Mouse (Mus musculus): ENCODE measurements around the gene Gm49380. TPM values are rescaled to one million over a fixed set of nuclear protein-coding genes. Genes with fewer than 3 reads are reported as not detected.

Gene Gm49380
- polyA plus RNA-seq, 1 experiment, result 1.6 TPM

DNA sequence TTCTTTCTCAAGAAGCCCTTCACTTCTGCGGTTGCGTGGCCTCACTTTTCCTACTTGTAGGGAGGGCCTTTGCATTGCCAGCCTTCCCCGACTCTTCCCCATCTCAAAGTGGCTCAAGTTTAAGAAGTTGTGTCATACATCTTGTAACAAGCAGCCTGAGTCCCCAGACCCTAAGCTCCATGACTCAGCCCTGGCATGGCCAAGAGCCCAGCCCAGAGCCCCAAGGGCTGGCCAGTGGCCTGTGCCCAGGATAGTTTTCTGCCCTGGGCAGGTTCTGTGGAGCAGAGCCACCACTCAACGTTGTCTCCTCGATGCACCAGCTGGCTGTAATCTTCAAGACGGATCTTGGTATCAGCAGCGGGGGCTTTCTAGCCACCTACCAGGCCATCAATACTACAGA is 8.4 kb downstream of the Gm49380 start:
- Histone ChIP-seq H3K27me3 (ENCODE audit: control insufficient read depth, insufficient read depth, low read length) (no peaks in the 10 kb centered on the region), H3K36me3 (ENCODE audit: control insufficient read depth, insufficient read depth, low read length) (no peaks in the 10 kb centered on the region), H3K4me3 (ENCODE audit: control insufficient read depth, low read depth, low read length) (no peak overlapping the region), H3K27ac (ENCODE audit: control insufficient read depth, insufficient read depth, low read depth, low read length) (no peak overlapping the region), H3K4me1 (ENCODE audit: control insufficient read depth, insufficient read depth, low read length) (peaks cover 34% of the 10 kb centered on the region)
- TF ChIP-seq CTCF (IDR thresholded peaks at IDR 0.05; ENCODE audit: control insufficient read depth, insufficient read depth, insufficient replicate concordance, low read depth, low read length) (no peak), POLR2A (IDR thresholded peaks at IDR 0.05; ENCODE audit: control insufficient read depth, low read depth, low read length) (no peak)

DNA sequence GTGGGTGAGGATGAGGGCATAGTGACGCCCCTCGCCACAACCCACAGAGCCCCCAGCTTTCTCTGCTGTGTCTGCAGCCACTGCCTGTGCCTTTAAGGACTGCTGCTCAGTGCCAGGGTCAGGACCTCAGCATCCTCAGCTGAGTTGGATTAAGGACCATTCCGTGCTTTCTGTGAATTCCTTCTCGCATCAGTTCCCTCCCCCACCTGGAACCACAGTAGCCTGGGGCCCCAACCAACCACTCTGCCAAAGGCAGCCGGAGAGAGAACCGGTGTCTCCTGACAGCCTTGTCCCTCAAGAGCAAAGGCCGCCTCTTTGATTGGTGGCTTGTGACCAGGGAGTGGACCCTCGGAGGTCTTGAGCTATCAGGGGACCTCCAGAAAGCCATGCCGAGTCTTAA is 11.8 kb downstream of the Gm49380 start, which contains the start of gene Mfrp:
Gene Mfrp (plus strand): TSS at position 240 of the 400 bp plus-strand sequence.
- Histone ChIP-seq H3K36me3 (ENCODE audit: control insufficient read depth, insufficient read depth, low read length) (no peaks in the 10 kb centered on the region), H3K4me3 (ENCODE audit: control insufficient read depth, low read depth, low read length) (no peak within 1 kb of the TSS), H3K27me3 (ENCODE audit: control insufficient read depth, insufficient read depth, low read length) (no peaks in the 10 kb centered on the region), H3K4me1 (ENCODE audit: control insufficient read depth, insufficient read depth, low read length) (peaks cover 8% of the 10 kb centered on the region), H3K27ac (ENCODE audit: control insufficient read depth, insufficient read depth, low read depth, low read length) (no peak within 1 kb of the TSS)
- no peak for TF ChIP-seq CTCF (IDR thresholded peaks at IDR 0.05; ENCODE audit: control insufficient read depth, insufficient read depth, insufficient replicate concordance, low read depth, low read length)
- no peak for TF ChIP-seq POLR2A (IDR thresholded peaks at IDR 0.05; ENCODE audit: control insufficient read depth, low read depth, low read length)

DNA sequence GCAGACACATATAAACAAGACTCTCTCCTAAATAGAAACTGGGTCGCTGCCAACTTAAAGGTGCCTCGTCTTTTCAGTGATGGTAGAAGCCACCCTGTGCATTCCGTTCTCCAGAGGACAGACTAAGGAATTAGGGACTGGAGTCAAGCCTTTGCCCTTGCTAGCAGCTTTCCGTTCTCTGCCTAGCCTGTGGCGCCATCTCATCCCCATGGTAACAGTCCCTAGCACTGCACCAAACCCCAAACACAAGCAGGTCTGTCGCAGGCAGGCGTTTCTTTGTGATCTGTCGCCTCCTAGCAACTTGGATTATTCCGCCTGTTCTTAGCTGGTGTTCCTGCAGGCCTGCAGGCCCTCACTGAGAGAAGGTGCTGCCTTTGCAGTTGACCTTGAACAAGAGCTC is 16.8 kb downstream of the Gm49380 start:
- TF ChIP-seq CTCF (IDR thresholded peaks at IDR 0.05; ENCODE audit: control insufficient read depth, insufficient read depth, insufficient replicate concordance, low read depth, low read length) (no peak), POLR2A (IDR thresholded peaks at IDR 0.05; ENCODE audit: control insufficient read depth, low read depth, low read length) (no peak)
- Histone ChIP-seq H3K27ac (ENCODE audit: control insufficient read depth, insufficient read depth, low read depth, low read length) (peak overlapping the region; percentile 29; the same call in 1 of the 2 replicates), H3K36me3 (ENCODE audit: control insufficient read depth, insufficient read depth, low read length) (peaks cover 1% of the 10 kb centered on the region; the same call in 1 of the 2 replicates), H3K4me1 (ENCODE audit: control insufficient read depth, insufficient read depth, low read length) (peaks cover 4% of the 10 kb centered on the region), H3K27me3 (ENCODE audit: control insufficient read depth, insufficient read depth, low read length) (no peaks in the 10 kb centered on the region), H3K4me3 (ENCODE audit: control insufficient read depth, low read depth, low read length) (no peak overlapping the region)

DNA sequence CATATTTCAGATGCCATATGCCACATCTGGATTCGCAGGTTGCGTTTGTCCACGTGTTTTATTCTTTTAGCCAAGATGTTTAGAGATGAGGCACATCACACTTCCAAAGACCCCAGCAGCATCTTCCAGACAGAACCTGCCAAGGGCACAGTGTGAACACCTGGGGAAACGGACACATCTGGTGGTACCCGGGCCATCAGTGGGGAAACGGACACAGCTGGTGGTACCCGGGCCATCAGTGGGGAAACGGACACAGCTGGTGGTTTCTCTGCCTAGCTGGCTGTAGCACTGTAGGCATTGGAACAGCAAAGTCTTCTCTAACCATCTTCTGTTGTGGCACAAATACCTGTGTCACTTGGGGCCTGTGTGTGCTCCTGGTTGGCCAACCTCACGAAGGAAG is 17.5 kb downstream of the Gm49380 start:
- H3K27me3 ChIP-seq (ENCODE audit: control insufficient read depth, insufficient read depth, low read length), result no peaks in the 10 kb centered on the region

DNA sequence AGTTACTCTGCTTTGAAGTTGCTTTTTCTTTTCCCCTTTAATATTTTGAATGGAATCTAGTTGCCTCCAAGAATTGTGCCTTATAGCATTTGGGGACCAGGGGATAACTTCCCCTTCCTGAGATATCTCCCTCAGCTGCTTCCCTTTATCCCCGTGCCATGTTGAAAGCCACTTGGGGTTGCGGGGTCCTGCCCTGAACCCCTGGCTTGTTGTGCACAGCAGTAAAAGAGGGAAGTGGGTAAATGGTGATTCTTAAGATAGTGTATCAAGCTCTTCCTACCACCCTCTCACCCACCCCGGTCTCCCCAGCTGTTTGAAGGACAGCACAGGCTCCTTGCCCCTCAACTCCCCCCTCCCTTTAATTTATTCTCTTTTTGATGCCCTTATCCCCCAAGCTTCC is 18.6 kb downstream of the Gm49380 start:
- Histone ChIP-seq H3K27ac (ENCODE audit: control insufficient read depth, insufficient read depth, low read depth, low read length) (no peak overlapping the region), H3K4me1 (ENCODE audit: control insufficient read depth, insufficient read depth, low read length) (peaks cover 3% of the 10 kb centered on the region), H3K36me3 (ENCODE audit: control insufficient read depth, insufficient read depth, low read length) (peaks cover 2% of the 10 kb centered on the region; the same call in 1 of the 2 replicates), H3K4me3 (ENCODE audit: control insufficient read depth, low read depth, low read length) (no peak overlapping the region), H3K27me3 (ENCODE audit: control insufficient read depth, insufficient read depth, low read length) (no peaks in the 10 kb centered on the region)
- TF ChIP-seq CTCF (IDR thresholded peaks at IDR 0.05; ENCODE audit: control insufficient read depth, insufficient read depth, insufficient replicate concordance, low read depth, low read length), result no peak
- TF ChIP-seq POLR2A (IDR thresholded peaks at IDR 0.05; ENCODE audit: control insufficient read depth, low read depth, low read length), result no peak

More for the DNA sequence above, 17.5 kb downstream of the Gm49380 start:
- peaks cover 2% of the 10 kb centered on the region; the same call in 1 of the 2 replicates for H3K36me3 ChIP-seq (ENCODE audit: control insufficient read depth, insufficient read depth, low read length)
- no peak overlapping the region for H3K27ac ChIP-seq (ENCODE audit: control insufficient read depth, insufficient read depth, low read depth, low read length)
- no peak overlapping the region for H3K4me3 ChIP-seq (ENCODE audit: control insufficient read depth, low read depth, low read length)
- H3K4me1 ChIP-seq (ENCODE audit: control insufficient read depth, insufficient read depth, low read length), result peaks cover 2% of the 10 kb centered on the region; the same call in 1 of the 2 replicates
- TF ChIP-seq CTCF (IDR thresholded peaks at IDR 0.05; ENCODE audit: control insufficient read depth, insufficient read depth, insufficient replicate concordance, low read depth, low read length) (no peak), POLR2A (IDR thresholded peaks at IDR 0.05; ENCODE audit: control insufficient read depth, low read depth, low read length) (no peak)

DNA sequence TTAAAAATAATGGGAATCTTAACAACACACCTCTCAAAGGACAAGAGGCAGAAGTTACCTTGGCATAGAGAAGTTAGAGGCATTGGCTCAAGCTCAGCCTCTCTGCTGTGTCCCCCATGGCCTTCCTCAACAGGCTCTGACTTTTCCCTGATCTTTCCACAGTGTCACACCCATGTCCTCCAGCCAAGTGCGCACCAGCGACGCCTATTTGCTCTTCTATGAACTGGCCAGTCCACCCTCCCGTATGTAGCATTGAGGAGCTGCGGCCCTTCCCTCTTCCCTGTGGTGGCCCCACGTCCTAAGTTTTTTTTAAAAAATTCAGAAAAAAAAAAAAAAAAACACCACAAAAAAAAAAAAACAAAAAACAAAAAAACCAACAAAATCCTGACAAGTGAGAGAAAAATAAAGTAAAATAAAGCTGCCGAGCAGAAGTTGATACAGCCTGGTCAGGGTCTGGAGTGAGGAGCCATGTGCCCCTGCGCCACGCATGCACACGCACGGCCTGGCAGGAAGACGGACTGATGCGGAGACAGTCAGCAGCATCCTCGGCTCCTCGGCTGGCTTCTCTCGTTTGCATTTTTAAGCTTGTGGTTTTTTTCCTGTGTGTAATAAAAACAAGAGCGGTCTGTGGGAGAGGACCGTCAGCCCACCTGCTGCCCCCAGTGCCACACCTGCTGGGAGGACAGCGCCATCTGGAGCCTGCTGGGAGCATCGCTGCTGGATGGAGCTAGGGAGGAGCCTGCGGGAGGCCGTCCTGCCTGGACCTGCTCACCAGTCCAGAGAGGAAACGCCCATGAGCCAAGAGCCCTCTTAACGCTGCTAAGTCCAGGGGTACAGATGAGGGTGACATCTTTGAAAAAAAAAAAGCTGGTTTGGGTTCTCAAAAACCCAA is 19.4 kb downstream of the Gm49380 start:
- H3K36me3 ChIP-seq (ENCODE audit: control insufficient read depth, insufficient read depth, low read length), result peaks cover 2% of the 10 kb centered on the region; the same call in 1 of the 2 replicates
- H3K27me3 ChIP-seq (ENCODE audit: control insufficient read depth, insufficient read depth, low read length), result no peaks in the 10 kb centered on the region
- H3K4me3 ChIP-seq (ENCODE audit: control insufficient read depth, low read depth, low read length), result no peak overlapping the region
- no peak; the same call in 1 of the 2 replicates for TF ChIP-seq POLR2A (IDR thresholded peaks at IDR 0.05; ENCODE audit: control insufficient read depth, low read depth, low read length)
- peak; percentile 85 for TF ChIP-seq CTCF (IDR thresholded peaks at IDR 0.05; ENCODE audit: control insufficient read depth, insufficient read depth, insufficient replicate concordance, low read depth, low read length)
- no peak overlapping the region for H3K27ac ChIP-seq (ENCODE audit: control insufficient read depth, insufficient read depth, low read depth, low read length)
- H3K4me1 ChIP-seq (ENCODE audit: control insufficient read depth, insufficient read depth, low read length), result peaks cover 3% of the 10 kb centered on the region

DNA sequence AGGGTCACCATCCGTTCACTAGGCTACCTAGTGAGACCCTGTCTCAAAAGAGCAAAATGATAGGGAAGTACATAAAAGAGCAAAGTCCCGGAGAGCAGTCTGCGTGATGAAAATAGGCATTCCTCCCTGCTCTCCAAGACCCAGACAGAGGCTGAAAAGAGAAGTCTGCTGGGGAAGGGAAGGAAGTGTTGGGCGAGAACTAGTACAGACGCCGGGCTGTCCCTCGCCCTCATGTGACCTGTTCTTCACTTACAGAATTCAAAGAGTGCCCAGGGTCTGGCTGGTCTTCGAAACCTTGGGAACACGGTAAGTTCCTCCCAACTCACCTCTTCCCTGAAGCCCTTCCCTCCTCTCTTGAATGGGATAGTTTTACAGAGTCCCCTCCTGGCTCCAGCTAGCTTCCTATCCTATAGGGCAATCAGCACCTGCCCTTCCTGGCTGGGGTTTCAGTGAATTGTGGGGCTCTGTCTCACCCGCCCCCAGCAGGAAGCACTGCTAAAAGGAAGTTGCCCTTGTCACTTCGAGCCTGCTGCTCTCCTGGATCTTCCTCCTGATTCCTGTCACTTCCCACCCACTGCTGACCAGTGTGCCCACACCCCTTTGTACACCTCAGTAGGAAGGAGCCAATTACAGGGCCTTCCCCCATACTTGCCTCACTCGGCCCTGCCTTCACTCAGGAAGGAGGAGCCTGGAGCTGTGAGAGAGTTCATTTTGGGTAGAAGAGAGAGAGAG is 24.3 kb downstream of the Gm49380 start:
- TF ChIP-seq POLR2A (IDR thresholded peaks at IDR 0.05; ENCODE audit: control insufficient read depth, low read depth, low read length) (no peak), CTCF (IDR thresholded peaks at IDR 0.05; ENCODE audit: control insufficient read depth, insufficient read depth, insufficient replicate concordance, low read depth, low read length) (no peak)
- H3K4me3 ChIP-seq (ENCODE audit: control insufficient read depth, low read depth, low read length), result peak overlapping the region; percentile 30
- peaks cover 13% of the 10 kb centered on the region for H3K4me1 ChIP-seq (ENCODE audit: control insufficient read depth, insufficient read depth, low read length)
- no peaks in the 10 kb centered on the region for H3K27me3 ChIP-seq (ENCODE audit: control insufficient read depth, insufficient read depth, low read length)
- peaks cover 2% of the 10 kb centered on the region for H3K36me3 ChIP-seq (ENCODE audit: control insufficient read depth, insufficient read depth, low read length)
- no peak overlapping the region for H3K27ac ChIP-seq (ENCODE audit: control insufficient read depth, insufficient read depth, low read depth, low read length)

Data from testis, adult 2 months (tissue).